Mouse (Mus musculus) neural tube, embryonic 13.5 days (tissue): ENCODE results near the gene Cd69. TPM values are rescaled to one million over a fixed set of nuclear protein-coding genes. Genes with fewer than 3 reads are reported as not detected.

Source experiments
- ATAC-seq: fragments of 200-750 bp; cut with Nextera tagmentation; 2 replicates; pipeline ENCODE4 v1.8.0; 2017; ENCODE audit warnings: low read depth, mild to moderate bottlenecking, moderate TSS enrichment, moderate library complexity
- H3K27ac ChIP-seq: fragments of 300-500 bp; sonication (generic); replicated peaks from 2 replicates; pipeline ENCODE4 v1.5.1; 2015; ENCODE audit warnings: moderate library complexity, mild to moderate bottlenecking, inconsistent platforms
- H3K27me3 ChIP-seq: fragments of 300-500 bp; sonication (generic); 2 replicates; pipeline ENCODE4 v1.6.1; 2015; ENCODE audit warnings: mild to moderate bottlenecking, inconsistent platforms
- H3K36me3 ChIP-seq: fragments of 300-500 bp; sonication (generic); 2 replicates; pipeline ENCODE4 v1.6.1; 2015; ENCODE audit warnings: mild to moderate bottlenecking, inconsistent platforms
- H3K4me1 ChIP-seq: fragments of 300-500 bp; sonication (generic); replicated peaks from 2 replicates; pipeline ENCODE4 v1.6.1; 2015; ENCODE audit warnings: inconsistent platforms
- H3K4me2 ChIP-seq: fragments of 300-500 bp; sonication (generic); 2 replicates; pipeline ENCODE4 v1.6.1; 2015; ENCODE audit warnings: inconsistent platforms, mild to moderate bottlenecking, moderate library complexity
- H3K4me3 ChIP-seq: fragments of 300-500 bp; sonication (generic); 2 replicates; pipeline ENCODE4 v1.5.1; 2015; ENCODE audit warnings: mild to moderate bottlenecking, inconsistent platforms
- H3K9ac ChIP-seq: fragments of 300-500 bp; sonication (generic); 2 replicates; pipeline ENCODE4 v1.6.1; 2015; ENCODE audit warnings: moderate library complexity, mild to moderate bottlenecking, inconsistent platforms
- H3K9me3 ChIP-seq: fragments of 300-500 bp; sonication (generic); 2 replicates; pipeline ENCODE4 v1.6.1; 2016; ENCODE audit warnings: inconsistent platforms
- WGBS: fragments of 180-500 bp; shearing (Covaris S2); methylation state at CpG from one replicate; pipeline ENCODE4 v1.1.7; 2015; 5-methylcytosine and 5-hydroxymethylcytosine counted together
- polyA plus RNA-seq: library from polyadenylated mRNA; unstranded; fragments of >200 nt; fragmentation: Nextera tagmentation; extraction: Ambion mirVana; gene quantifications from 2 replicates; pipeline ENCODE4 v1.2.1, GENCODE M21; 2015

The Cd69 gene
- polyA plus RNA-seq, 1 experiment from 2014 or later = not detected

DNA sequence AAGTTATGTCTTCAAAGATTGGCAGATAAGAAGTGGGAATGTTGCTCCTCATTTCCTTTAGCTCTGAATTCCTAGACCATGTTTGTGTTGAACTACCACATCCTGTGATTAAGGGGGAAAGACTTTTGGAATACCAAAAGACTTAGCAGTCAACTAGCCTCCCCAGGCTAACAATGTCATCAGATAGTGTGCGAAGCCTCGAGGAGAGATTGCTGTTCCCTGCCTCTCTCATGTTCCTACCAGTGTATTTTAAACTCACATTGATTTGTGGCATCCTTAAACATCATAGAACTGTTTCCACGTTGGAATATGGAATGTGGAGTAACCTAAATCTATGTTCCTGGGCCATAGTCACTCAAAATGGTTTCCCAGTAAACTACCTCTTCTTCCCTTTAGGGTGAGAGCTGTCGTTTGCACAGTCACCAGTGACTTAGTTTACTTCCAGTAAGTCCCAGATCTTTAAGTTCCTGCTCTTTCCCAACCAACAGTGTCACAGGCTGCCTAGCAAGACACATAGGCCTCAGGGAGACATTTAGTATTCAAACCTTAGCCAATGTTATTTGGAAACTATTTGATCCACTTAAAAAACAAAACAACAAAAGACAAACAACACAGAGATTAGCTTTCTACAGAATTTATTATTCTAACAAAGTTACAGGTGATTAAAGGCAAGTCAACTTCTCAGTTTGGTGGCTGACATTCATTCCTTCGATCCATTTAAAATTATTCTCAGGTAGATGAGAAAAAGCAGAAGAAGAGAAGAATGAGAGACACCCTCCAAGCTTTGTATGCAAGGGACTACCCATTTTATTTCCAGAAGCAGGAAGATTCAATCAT, 43.0 kb downstream of the Cd69 start:
- no peaks in the 10 kb centered on the region; the same call in 1 of the 2 replicates for H3K4me1 ChIP-seq
- H3K4me3 ChIP-seq = no peak overlapping the region
- no peak for ATAC-seq
- H3K4me2 ChIP-seq = no peak overlapping the region
- no peak overlapping the region for H3K27ac ChIP-seq
- no peaks in the 10 kb centered on the region for H3K9me3 ChIP-seq
- H3K36me3 ChIP-seq = no peaks in the 10 kb centered on the region
- H3K9ac ChIP-seq = no peak overlapping the region
- no peaks in the 10 kb centered on the region for H3K27me3 ChIP-seq
- 84% methylated on average over 5 of the region's 5 CpGs for WGBS

DNA sequence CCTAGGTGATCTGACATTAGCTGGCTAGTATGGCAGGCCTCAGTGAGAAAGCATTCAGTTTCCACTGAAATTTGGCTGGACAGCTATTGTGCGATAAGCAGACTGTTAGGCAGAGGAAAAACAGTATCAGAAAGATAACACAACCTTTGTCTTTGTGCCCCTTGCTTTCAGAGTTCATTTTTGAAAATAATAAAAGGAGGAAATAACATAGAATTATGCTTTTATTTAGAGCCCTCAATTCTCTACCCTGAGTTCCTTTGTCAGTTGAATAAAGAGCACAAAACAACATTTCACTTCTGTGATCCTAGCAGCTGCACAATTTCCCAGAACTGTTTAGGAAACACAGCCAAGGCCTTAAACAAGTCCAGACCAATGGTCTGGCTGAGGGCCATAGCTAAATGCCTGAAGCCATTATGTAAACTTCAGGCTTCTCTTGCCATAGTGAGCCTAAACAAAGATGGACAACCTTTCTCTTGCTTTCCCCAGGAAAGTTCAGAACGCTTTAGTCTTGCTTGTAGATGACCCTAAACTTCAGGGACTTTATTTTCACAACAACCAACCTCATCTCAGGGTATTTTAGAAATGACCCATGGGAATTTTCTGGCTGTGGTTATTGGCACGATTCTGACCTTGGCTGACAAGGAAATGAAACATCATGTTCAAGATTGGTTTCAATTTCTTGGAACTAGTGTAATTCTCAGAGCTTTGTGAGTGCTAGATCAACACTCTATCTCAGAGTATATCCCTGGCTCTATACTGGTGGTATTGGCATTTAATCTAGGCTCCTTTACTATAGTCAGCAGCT, 45.3 kb downstream of the Cd69 start:
- 73% methylated on average over 3 of the region's 3 CpGs for WGBS

DNA sequence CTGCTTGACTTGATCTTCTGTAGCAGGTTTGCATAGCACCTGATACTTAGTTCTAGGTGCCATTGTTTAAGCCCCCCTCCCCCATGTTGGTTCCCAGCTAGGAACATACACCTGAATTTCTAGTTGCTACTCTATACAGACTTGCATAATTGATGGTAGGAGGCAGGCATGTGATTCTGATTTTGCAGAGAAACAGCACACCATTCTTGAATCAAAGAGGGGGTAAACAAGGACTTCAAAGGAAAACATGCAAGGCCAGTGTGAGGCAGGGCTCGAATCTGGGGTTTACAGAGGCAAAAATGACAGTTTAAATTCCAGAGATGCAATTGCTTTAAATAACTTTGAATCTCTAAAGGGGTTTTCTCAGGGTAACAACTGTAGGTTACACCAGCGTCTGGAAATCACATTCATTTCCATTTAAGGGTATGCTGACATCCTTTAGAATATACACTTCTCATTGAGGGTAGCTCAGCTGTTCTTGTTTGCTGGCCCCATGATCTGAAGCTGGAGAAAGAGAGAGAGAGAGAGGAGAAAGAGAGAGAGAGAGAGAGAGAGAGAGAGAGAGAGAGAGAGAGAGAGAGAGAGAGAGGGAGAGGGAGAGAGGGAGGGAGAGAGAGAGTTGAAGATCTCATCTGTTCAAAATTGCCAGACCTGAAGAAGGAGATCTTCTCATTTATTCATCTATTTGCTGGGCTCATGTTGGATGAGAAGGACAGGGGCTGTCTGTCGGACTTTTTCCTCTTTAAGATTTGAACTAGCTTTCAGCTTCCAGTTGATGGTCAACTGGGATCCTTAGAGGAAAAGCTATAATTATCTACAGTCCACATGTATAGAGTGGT, 46.1 kb downstream of the Cd69 start:
- Histone ChIP-seq H3K4me2 (no peak overlapping the region), H3K9ac (no peak overlapping the region), H3K27ac (peak overlapping the region; percentile 23; the same call in 1 of the 2 replicates), H3K9me3 (no peaks in the 10 kb centered on the region), H3K36me3 (no peaks in the 10 kb centered on the region), H3K4me3 (no peak overlapping the region), H3K4me1 (no peaks in the 10 kb centered on the region; the same call in 1 of the 2 replicates), H3K27me3 (no peaks in the 10 kb centered on the region)
- ATAC-seq = no peak
- WGBS = 57% methylated on average over 3 of the region's 3 CpGs

More for the DNA sequence above, 45.3 kb downstream of the Cd69 start:
- Histone ChIP-seq H3K36me3 (no peaks in the 10 kb centered on the region), H3K4me1 (no peaks in the 10 kb centered on the region; the same call in 1 of the 2 replicates), H3K9me3 (no peaks in the 10 kb centered on the region), H3K27ac (peak overlapping the region; percentile 23; the same call in 1 of the 2 replicates), H3K9ac (no peak overlapping the region), H3K4me2 (no peak overlapping the region), H3K27me3 (no peaks in the 10 kb centered on the region), H3K4me3 (no peak overlapping the region)
- ATAC-seq = no peak

DNA sequence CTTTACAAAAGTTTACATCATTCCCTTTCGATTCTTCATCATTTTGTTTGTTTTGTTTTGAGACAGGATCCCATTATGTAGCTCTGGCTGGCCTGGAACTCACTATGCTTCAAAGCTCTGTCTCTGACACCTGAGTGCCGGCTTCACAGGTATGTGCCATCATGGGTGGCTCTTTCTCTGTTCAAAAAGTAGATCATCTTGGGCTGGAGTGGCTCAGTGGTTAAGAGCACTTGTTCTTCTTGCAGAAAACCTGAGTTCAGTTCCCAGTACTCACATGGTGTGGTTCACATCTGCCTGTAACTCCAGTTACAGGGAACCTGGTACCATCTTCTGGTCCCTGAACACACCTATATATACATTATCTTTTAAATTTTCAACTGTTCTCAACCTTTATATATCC, 50.2 kb downstream of the Cd69 start:
- H3K9ac ChIP-seq = no peak overlapping the region
- no peak for ATAC-seq
- no peaks in the 10 kb centered on the region; the same call in 1 of the 2 replicates for H3K4me1 ChIP-seq
- H3K27me3 ChIP-seq = no peaks in the 10 kb centered on the region
- no peaks in the 10 kb centered on the region for H3K9me3 ChIP-seq
- H3K4me2 ChIP-seq = no peak overlapping the region
- 76% methylated on average over 2 of the region's 2 CpGs for WGBS
- H3K4me3 ChIP-seq = no peak overlapping the region
- H3K36me3 ChIP-seq = no peaks in the 10 kb centered on the region
- H3K27ac ChIP-seq = no peak overlapping the region

DNA sequence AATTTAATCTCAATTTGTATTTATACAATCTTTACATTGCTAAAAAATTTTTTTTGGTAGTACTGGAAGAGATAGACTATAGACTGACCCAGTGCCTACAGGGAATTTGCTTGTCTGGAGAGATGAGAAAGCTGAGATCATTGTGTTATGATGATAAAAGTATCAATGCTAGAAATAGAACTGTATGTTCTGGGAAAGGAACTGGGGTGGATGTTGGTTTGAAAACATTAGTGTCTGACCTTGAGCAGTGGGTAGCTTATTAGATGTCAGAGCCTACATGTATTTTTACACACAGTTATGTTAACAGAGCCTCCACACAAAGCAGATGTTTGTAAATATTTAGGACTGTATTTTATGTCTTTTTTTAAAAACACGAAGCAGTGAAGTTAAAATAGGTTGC, 51.1 kb downstream of the Cd69 start:
- no peak for ATAC-seq
- Histone ChIP-seq H3K9me3 (no peaks in the 10 kb centered on the region), H3K36me3 (no peaks in the 10 kb centered on the region), H3K4me3 (no peak overlapping the region), H3K27me3 (no peaks in the 10 kb centered on the region), H3K4me1 (no peaks in the 10 kb centered on the region), H3K4me2 (no peak overlapping the region), H3K9ac (no peak overlapping the region), H3K27ac (no peak overlapping the region)
- WGBS = 82% methylated on average over 1 of the region's 1 CpGs

DNA sequence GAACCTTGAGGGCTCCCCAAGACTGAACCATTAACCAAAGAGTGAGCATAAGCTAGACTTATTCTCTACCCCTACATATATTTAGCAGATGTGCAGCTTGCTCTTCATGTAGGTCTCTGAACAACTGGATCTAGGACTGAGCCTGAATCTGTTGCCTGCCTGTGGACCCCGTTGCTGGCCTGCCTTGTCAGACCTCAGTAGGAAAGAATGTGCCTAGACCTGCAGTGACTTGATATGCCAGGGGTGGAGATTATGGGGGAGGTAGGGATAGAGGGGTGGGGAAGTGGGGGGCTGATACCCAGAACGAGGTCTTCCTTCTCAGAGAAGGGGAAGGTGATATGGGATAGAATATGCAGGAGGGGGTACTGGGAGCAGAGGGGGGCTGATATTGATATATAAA, 51.6 kb downstream of the Cd69 start:
- H3K36me3 ChIP-seq = no peaks in the 10 kb centered on the region
- no peak overlapping the region for H3K9ac ChIP-seq
- H3K27ac ChIP-seq = no peak overlapping the region
- 76% methylated on average over 2 of the region's 2 CpGs for WGBS
- H3K9me3 ChIP-seq = no peaks in the 10 kb centered on the region
- H3K27me3 ChIP-seq = no peaks in the 10 kb centered on the region
- no peak overlapping the region for H3K4me3 ChIP-seq
- H3K4me2 ChIP-seq = no peak overlapping the region
- no peak for ATAC-seq
- H3K4me1 ChIP-seq = no peaks in the 10 kb centered on the region

DNA sequence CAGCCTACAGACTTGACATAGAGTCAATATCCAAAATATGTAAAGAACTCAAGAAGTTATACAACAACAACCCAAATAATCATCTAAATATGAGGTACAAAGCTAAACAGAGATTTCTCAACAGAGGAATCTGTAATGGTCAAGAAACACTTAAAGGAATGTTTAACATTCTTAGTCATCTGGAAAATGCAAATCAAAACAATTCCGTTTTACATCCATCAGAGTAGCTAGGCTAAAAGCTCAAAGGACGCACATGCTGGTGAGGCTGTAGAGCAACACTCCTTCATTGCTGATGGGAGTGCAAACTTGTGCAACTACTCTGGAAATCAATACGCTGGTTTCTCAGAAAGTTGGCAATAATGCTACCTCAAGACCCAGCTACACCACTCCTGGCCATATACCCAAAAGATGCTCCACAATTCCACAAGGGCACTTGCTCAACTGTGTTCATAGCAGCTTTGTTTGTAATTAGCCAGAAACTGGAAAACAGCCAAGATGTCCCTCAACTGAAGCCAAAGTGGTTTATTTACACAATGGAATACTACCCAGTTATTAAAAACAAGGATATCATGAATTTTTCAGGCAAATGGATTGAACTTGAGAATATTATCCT, 52.9 kb downstream of the Cd69 start:
- no peaks in the 10 kb centered on the region for H3K9me3 ChIP-seq
- H3K9ac ChIP-seq = no peak overlapping the region
- no peak for ATAC-seq
- H3K4me3 ChIP-seq = no peak overlapping the region
- WGBS = 92% methylated on average over 3 of the region's 3 CpGs
- H3K4me2 ChIP-seq = no peak overlapping the region
- no peak overlapping the region for H3K27ac ChIP-seq
- no peaks in the 10 kb centered on the region for H3K36me3 ChIP-seq
- no peaks in the 10 kb centered on the region for H3K4me1 ChIP-seq
- no peaks in the 10 kb centered on the region for H3K27me3 ChIP-seq

DNA sequence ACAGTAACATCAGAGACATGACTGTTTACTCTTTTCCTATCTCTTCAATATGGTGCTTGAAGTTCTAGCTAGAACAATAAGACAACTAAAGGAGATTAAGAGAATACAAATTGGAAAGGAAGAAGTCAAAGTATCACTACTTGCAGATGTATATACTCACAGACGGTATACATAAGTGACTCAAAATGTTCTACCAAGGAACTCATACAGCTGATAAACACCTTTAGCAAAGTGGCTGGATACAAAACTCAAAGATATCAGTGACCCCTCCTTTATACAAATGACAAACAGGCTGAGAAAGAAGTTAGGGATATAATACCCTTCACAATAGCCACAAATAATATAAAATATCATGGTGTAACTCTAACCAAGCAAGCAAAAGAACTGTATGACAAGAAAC, 54.2 kb downstream of the Cd69 start:
- H3K36me3 ChIP-seq = no peaks in the 10 kb centered on the region
- H3K9me3 ChIP-seq = no peaks in the 10 kb centered on the region
- H3K4me1 ChIP-seq = no peaks in the 10 kb centered on the region
- H3K4me2 ChIP-seq = no peak overlapping the region
- 95% methylated on average over 1 of the region's 1 CpGs for WGBS
- H3K9ac ChIP-seq = no peak overlapping the region
- H3K4me3 ChIP-seq = no peak overlapping the region
- H3K27ac ChIP-seq = no peak overlapping the region
- ATAC-seq = no peak
- no peaks in the 10 kb centered on the region for H3K27me3 ChIP-seq

DNA sequence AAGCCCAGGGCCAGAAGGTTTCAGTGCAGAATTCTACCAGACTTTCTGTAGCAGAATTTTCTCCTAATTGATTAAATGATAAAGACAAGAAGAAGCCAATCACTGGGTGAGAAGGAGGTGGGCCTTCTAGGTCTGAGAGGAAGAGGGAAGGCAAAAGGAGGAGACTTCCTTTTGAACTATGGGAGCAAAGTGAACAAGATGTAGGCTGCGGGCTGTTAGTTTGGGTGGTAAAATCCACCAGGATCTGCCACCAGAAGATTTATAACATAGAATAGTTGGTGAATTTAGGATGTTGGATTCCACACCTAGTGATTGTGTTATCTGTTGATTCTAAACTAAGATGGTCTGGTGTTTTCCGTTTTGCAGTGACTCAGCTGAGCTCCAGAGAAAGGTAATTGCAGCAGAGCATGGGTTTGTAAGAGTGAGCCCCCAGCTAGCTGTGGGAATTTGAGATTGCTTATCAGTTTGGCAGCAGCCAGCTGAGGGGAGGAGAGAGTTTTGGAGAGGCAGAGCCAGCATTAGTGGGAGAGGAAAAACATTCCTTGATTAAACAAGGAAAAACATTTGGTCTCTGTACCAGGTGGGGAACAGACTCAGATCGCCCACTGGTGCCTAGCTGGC, 55.2 kb downstream of the Cd69 start:
- H3K4me3 ChIP-seq = no peak overlapping the region
- no peak for ATAC-seq
- H3K9me3 ChIP-seq = no peaks in the 10 kb centered on the region
- no peak overlapping the region for H3K27ac ChIP-seq
- no peaks in the 10 kb centered on the region for H3K36me3 ChIP-seq
- H3K9ac ChIP-seq = no peak overlapping the region
- H3K4me2 ChIP-seq = no peak overlapping the region
- WGBS = 87% methylated on average over 3 of the region's 3 CpGs
- no peaks in the 10 kb centered on the region for H3K4me1 ChIP-seq
- no peaks in the 10 kb centered on the region for H3K27me3 ChIP-seq

DNA sequence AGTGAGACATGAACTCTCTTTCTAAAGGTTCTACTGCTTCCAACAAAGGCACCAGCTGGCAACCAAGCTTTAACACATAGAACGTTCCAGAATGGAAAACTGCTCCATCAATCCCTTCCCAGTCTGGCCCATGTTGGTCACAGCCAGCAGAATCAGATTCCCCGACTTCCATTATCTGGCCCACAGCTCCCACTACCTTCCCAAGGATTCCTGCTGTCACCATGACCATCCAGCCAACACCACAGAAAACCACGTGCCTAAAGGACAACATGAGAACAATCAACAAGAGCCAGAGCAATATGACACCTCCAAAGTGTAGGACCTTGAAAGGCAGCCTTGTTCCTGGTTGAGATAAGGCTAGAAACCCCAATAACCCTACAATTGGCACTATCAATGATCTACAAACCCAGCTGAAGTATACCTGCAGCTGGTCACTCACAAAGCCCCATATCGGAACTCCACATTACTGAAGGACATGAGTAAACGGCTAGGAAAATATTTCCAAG, 57.0 kb downstream of the Cd69 start:
- H3K27ac ChIP-seq = no peak overlapping the region
- H3K4me1 ChIP-seq = no peaks in the 10 kb centered on the region
- no peak for ATAC-seq
- H3K9me3 ChIP-seq = no peaks in the 10 kb centered on the region
- H3K36me3 ChIP-seq = no peaks in the 10 kb centered on the region
- H3K27me3 ChIP-seq = no peaks in the 10 kb centered on the region
- no peak overlapping the region for H3K4me2 ChIP-seq
- WGBS = 88% methylated on average over 5 of the region's 5 CpGs
- H3K4me3 ChIP-seq = no peak overlapping the region
- H3K9ac ChIP-seq = no peak overlapping the region
